Mouse (Mus musculus) urinary bladder, adult 18-20 months (tissue): ENCODE results near the gene Ms4a13.
"Not testable (repeated sequence)": the region's sequence is repeated elsewhere in the genome, so short reads cannot be mapped to it uniquely, and the experiment has no call there.

Source experiments
- DNase-seq, 2 experiments: peaks; one replicate each; pipeline ENCODE4 v3.0.0; 2022; ENCODE audit warnings: low spot score in 2 of 2, mixed read lengths in 2 of 2

Ms4a13 gene

GRCm38 (mm10) chr19:11196546-11196945 lies at the start of gene Ms4a13:
Gene Ms4a13 (minus strand): TSS chr19:11196737.
- no peak for DNase-seq

DNA sequence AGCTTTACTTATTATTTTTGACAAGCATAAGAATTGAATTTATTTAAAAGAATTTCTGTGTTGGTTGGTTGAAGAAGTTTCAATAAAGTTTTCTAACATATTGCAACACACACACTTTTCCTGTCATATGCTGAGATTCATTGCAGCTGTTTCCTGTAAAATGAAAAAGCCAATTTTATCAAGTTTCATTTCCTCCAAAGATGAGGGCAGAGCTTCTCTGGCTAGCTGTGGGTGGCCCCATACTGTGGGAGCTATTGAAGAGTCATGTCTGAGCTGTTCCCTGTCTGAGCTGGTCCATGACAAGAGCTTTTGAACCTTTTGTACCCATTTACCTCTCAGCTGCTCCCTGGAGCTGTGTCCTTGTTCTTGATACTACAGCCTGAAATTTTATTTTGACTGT lies 47.7 kb upstream of the Ms4a13 start:
- no peak for DNase-seq

DNA sequence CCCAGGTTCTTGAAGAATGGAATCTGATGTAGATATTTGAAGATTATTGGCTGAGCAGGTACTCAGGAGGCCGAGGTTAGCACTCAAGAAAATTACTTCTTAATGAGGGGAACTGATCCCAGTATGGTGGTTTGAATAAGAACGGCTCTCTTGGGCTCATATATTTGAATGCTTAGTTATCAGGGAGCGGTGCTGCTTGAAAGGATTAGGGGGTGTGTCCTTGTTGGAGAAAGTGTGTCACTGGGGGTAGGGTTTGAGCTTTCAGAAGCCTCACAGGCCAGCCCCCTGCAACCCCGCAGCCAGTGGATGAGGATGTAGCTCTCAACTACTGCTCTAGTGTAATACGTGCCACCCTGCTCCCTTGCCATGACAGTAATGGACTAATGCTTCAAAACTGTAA lies 46.0 kb upstream of the Ms4a13 start:
- no peak for DNase-seq

- DNase-seq: no peak
Observed at GRCm38 (mm10) chr19:11235820-11236219, 39.3 kb upstream of the Ms4a13 start.

DNA sequence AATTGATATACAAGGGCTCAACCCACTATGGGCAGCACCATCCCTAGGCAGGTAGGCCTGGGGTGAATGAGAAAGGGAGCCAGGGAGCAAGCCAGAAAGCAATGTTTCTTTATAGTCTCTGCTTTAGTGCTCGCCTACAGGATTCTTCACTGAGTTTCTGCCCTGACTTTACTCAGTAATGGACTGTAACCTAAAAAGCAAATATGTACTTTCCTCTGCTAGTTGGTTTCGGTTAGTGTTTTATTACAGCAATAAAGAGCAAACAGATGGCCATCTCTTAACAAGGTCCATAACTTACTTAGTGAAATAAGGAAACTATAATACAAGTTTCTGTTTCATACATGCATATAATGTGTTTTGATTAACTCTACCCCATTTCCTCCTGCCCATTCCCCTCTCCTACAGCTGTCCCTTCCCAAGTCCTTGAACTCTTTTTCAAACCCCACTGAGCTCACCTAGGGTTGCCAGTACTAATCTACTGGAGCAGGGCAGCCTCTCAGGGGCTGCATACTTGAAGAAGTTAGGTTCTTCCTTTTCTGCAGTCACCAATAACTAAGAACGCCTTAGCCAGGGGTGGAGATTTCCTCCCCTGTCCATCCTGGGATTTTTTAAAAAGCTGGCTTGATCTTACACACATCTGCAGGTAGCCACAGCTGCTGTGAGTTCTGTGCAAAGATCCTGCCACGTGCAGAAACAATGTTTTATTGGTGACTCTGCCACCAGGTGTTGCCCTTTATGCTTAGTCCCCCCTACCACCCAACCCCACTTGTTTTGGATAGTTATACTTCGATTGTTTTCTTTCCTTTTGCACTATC lies 38.6 kb upstream of the Ms4a13 start:
- no peak for DNase-seq

DNA sequence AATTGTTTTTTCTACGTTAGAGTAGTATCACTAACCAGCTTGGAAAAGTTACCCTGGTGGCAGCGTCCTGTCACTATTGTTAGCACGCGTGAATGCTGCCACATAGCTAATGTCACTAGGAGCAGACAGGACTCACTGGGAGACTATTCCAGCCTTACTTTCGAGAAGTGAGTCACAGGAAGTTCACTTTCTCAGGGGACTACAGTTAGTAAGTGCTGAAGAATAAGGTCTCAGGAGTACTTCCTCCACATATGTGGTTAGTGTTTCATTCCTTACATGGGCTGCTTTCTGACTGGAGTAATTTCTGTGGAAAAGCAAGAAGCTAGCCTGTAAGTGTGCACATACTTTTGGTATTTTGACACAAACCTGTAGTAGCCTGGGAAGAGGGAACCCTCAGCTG lies 37.7 kb upstream of the Ms4a13 start:
- no peak for DNase-seq

GRCm38 (mm10) chr19:11232348-11232747 lies 35.8 kb upstream of the Ms4a13 start, which contains the start of gene Ms4a12:
Gene Ms4a12 (minus strand): TSS chr19:11232448.
- DNase-seq: no peak

DNA sequence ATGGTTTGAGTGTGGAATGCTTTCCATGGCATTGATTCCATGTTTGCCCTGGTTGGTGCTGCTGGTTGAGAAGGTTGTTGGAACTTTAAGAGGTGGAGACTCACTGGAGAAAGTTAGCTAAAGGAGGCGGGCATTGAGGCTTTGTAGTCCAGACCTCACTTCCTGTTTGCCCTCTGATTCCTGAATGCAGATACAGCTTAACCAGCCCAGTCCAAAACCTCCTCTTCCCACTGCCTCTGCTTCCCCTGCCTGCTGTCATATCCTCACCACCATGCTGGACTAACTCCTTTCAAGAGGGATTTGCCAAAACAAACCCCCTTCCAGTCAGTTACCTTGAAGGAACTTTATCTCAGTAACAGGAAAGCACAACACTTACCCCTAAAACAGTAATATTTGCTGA lies 4.0 kb downstream of the Ms4a13 start:
- DNase-seq: no peak

GRCm38 (mm10) chr19:11184121-11184520 lies 12.4 kb downstream of the Ms4a13 start:
- DNase-seq: no peak

DNA sequence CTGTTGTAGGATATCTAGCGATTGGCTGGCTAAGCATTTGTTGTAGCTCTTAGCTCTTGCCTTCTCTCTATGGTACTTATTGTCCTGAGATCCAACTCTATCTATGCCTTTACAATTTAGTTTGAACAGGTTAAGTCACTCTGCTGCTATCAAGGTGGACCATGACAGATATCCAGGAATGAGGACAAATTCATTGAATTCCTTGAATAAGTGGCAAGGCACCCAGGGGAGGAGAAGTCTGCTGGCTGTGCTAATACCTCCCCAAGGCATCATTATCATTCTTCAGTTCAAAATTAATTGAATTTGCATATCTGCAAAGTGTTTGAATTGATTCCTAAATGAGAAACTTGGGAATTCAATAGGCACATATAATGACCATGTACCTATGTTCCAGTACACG lies 19.1 kb downstream of the Ms4a13 start:
- no peak for DNase-seq

DNA sequence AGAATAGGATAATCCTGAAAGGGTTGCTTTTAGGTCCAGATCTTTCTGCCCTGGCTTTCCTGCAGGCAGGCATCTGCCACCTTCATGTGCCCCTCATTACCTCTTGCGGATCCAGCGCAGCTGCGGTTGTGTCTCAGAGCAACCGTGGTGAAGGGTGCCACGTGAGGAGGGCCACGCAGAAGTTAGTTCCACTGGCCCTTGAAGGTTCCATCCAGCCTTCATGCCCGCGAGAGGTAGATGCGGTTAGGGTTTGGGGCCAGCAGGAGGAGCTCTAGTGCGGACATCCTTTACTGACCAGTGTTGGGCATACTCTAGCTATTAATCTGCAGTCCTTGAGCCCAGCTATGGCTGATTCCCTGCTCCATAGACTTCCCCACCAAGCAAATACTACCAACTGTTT lies 31.4 kb downstream of the Ms4a13 start, which contains the start of gene 1700025F22Rik:
Gene 1700025F22Rik (minus strand): TSS at position 149 of the 400 bp plus-strand sequence.
- DNase-seq: no peak

DNA sequence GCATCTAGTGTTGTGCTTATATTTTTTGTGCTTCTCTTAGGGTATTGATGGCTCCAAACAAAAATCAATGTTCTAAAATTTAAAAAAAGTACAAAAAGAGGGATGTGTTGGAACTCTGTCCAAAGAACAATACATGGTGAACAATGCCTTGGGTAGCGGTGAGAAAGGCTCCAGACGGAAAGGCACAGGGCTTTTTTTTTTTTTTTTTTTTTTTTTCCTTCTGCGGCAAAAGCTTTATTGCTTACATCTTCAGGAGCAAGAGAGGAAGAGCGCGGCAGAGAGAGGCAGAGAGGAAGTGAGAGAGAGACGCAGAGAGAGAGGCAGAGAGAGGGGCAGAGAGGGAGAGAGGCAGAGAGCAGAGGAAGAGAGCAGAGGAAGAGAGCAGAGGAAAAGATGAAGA lies 38.6 kb downstream of the Ms4a13 start:
- DNase-seq: not testable (repeated sequence)

GRCm38 (mm10) chr19:11135336-11135735 lies 61.2 kb downstream of the Ms4a13 start:
- no peak for DNase-seq

- no peak for DNase-seq
Observed at GRCm38 (mm10) chr19:11134852-11135251, 61.7 kb downstream of the Ms4a13 start.

DNA sequence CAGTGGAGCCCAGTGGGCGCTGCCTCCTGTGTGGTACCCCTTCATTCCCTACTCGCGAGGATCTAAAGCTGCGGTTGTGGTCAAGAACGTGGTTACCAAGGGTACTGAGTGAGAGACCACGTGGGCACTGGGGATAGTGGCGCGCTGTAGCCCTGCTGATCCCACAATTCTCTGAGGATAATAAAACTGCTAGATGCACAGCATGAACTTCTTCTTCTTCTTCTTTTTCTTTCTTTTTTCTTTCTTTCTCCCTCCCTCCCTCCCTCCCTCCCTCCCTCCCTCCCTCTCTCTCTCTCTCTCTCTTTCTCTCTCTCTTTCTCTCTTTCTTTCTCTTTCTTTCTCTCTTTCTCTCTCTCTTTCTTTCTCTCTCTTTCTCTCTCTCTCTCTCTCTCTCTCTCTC lies 65.8 kb downstream of the Ms4a13 start, which contains the start of gene 1700017D01Rik:
Gene 1700017D01Rik (minus strand): TSS at position 101 of the 400 bp plus-strand sequence.
- DNase-seq: not testable (repeated sequence)

DNA sequence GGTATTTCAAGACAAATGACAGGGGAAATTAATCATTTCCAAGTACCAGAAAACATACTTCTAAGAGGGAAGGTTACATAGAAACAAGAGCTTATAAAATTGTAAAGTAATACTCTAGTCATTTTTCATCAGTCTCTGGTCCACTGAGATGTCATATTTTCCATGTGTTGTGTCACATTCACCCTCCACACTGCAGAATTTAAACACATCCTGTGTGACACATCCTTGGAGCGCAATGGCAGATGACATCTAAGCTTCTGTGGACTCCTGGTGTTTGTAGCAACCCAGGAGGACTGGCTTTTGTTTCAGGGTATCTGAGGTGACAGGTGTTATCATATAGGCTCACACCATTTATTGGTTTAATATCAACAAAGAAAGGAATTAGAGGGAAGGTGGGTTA lies 66.8 kb downstream of the Ms4a13 start:
- no peak for DNase-seq

DNA sequence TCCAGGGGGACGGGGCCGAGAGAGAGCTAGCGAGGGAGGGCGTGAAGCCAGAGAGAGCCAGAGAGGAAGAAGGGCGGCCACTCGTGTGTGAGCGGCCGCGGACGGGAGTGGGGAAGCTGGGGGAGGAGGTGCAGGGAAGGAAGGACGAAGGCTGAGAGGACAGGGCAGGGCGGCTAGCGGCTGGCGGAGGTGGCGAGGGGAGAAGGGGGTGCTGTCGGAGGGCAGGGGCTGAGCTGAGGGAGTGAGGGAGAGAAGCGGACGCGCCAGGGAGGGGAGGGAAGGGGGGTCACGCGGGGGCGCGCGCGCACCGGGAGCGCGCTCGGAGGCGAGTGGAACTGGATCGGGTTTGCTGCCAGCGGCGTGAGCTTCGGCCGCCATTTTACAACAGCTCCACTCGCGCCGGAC lies 75.5 kb downstream of the Ms4a13 start:
- peak in 1 of 2 experiments; percentile 19 for DNase-seq
